Mouse (Mus musculus) limb, embryonic 11.5 days (tissue): ENCODE measurements around the gene Gm16381. TPM values are rescaled to one million over a fixed set of nuclear protein-coding genes. Genes with fewer than 3 reads are reported as not detected.
A peak's percentile ranks its signal among the peaks of the same experiment; 100 is the strongest.
"Not testable (repeated sequence)": the region's sequence is repeated elsewhere in the genome, so short reads cannot be mapped to it uniquely, and the experiment has no call there.

Source experiments
- ATAC-seq: fragments of 200-750 bp; cut with Nextera tagmentation; 2 replicates; pipeline ENCODE4 v1.8.0; 2017; ENCODE audit warnings: low read depth; ENCODE audit not compliant: insufficient number of reproducible peaks, low FRiP score, low TSS enrichment
- DNase-seq: peaks from one replicate; pipeline ENCODE4 v3.0.0-alpha.2; 2015; ENCODE audit warnings: low spot score
- H3K27ac ChIP-seq: fragments of 300-500 bp; sonication (generic); replicated peaks from 2 replicates; pipeline ENCODE4 v1.5.1; 2014; ENCODE audit warnings: low read depth, mild to moderate bottlenecking, low read length
- H3K27me3 ChIP-seq: fragments of 300-500 bp; sonication (generic); 2 replicates; pipeline ENCODE4 v1.6.1; 2014; ENCODE audit warnings: mild to moderate bottlenecking, low read length, mixed read lengths; ENCODE audit not compliant: control insufficient read depth, insufficient read depth
- H3K36me3 ChIP-seq: fragments of 300-500 bp; sonication (generic); 2 replicates; pipeline ENCODE4 v1.6.1; 2014; ENCODE audit warnings: mild to moderate bottlenecking, low read length, moderate library complexity, mixed read lengths; ENCODE audit not compliant: control insufficient read depth, insufficient read depth
- H3K4me1 ChIP-seq: fragments of 300-500 bp; sonication (generic); 2 replicates; pipeline ENCODE4 v1.6.1; 2014; ENCODE audit warnings: low read length, mixed read lengths; ENCODE audit not compliant: control insufficient read depth, insufficient read depth
- H3K4me2 ChIP-seq: fragments of 300-500 bp; sonication (generic); 2 replicates; pipeline ENCODE4 v1.6.1; 2014; ENCODE audit warnings: low read depth, mild to moderate bottlenecking, moderate library complexity; ENCODE audit not compliant: severe bottlenecking
- H3K4me3 ChIP-seq: fragments of 300-500 bp; sonication (generic); 2 replicates; pipeline ENCODE4 v1.5.1; 2014; ENCODE audit warnings: low read depth, low read length
- H3K9ac ChIP-seq: fragments of 300-500 bp; sonication (generic); 2 replicates; pipeline ENCODE4 v1.6.1; 2014; ENCODE audit warnings: mild to moderate bottlenecking, low read length
- H3K9me3 ChIP-seq: fragments of 300-500 bp; sonication (generic); 2 replicates; pipeline ENCODE4 v1.6.1; 2016; ENCODE audit warnings: low read length; ENCODE audit not compliant: control insufficient read depth
- WGBS: fragments of 180-500 bp; shearing (Covaris S2); extraction: QIAGEN DNeasy Blood & Tissue Kit; methylation state at CpG from one replicate; pipeline ENCODE4 v1.1.7; 2014; 5-methylcytosine and 5-hydroxymethylcytosine counted together
- polyA plus RNA-seq: library from polyadenylated mRNA; unstranded; fragments of >200 nt; fragmentation: Nextera tagmentation; extraction: Ambion mirVana; gene quantifications from 2 replicates; pipeline ENCODE4 v1.2.1, GENCODE M21; 2014

Gm16381 gene
- not detected in 2 replicates for polyA plus RNA-seq

DNA sequence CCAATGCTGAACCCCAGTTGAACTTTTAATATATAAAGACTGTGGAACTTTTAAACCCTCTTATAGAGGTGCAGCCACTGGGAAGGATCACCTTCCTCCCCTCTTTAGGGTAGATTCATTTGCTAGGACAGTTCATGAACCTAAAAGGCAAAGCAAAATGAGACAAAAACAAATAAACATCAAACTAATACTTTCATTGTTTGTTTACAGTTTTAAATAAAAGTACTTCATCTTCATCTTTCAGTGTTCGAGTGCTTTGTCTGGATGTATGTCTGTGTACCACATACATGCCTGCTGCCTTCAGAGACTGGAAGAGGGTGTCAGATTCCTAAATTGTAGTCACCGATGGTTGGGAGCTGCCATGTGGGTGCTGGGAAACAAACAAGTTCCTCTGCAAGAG, at the start of gene Gm16381:
Gm16381 (minus strand) TSS at position 101 of the 400 bp plus-strand sequence.
- not testable (repeated sequence) for DNase-seq, H3K27ac ChIP-seq, H3K36me3 ChIP-seq, H3K4me3 ChIP-seq, H3K4me1 ChIP-seq, ATAC-seq, H3K27me3 ChIP-seq, H3K9me3 ChIP-seq, H3K4me2 ChIP-seq, H3K9ac ChIP-seq
- WGBS = 83% methylated on average over 1 of the region's 2 CpGs

- not testable (repeated sequence) for ATAC-seq, H3K9me3 ChIP-seq, DNase-seq, H3K27ac ChIP-seq, H3K4me3 ChIP-seq, H3K4me2 ChIP-seq, H3K27me3 ChIP-seq, H3K4me1 ChIP-seq, H3K36me3 ChIP-seq, H3K9ac ChIP-seq
- 80% methylated on average over 1 of the region's 4 CpGs for WGBS
These were observed 8.7 kb upstream of the Gm16381 start for GRCm38 (mm10) chr12:87652916-87653703.

- not testable (repeated sequence) for H3K27ac ChIP-seq, H3K27me3 ChIP-seq, H3K4me1 ChIP-seq, H3K36me3 ChIP-seq, H3K4me2 ChIP-seq, H3K9me3 ChIP-seq, H3K9ac ChIP-seq, ATAC-seq, H3K4me3 ChIP-seq, DNase-seq
- WGBS = 91% methylated on average over 3 of the region's 7 CpGs
These were observed 25.9 kb downstream of the Gm16381 start, which contains the start of gene Gm4027 for GRCm38 (mm10) chr12:87618569-87618968. TSS of gene Gm4027 (plus strand) at chr12:87618869.

- 84% methylated on average over 1 of the region's 2 CpGs for WGBS
- DNase-seq, ATAC-seq, H3K27me3 ChIP-seq, H3K4me1 ChIP-seq, H3K27ac ChIP-seq, H3K4me2 ChIP-seq, H3K9ac ChIP-seq, H3K9me3 ChIP-seq, H3K4me3 ChIP-seq, H3K36me3 ChIP-seq: not testable (repeated sequence)
These were observed 42.0 kb downstream of the Gm16381 start, which contains the start of gene Oog1 for GRCm38 (mm10) chr12:87602388-87602787. TSS of gene Oog1 (plus strand) at chr12:87602688.

GRCm38 (mm10) chr12:87601388-87601787, 43.0 kb downstream of the Gm16381 start:
- not testable (repeated sequence) for H3K9ac ChIP-seq, H3K27me3 ChIP-seq, ATAC-seq, H3K4me3 ChIP-seq, H3K9me3 ChIP-seq, H3K27ac ChIP-seq, H3K36me3 ChIP-seq, H3K4me1 ChIP-seq, H3K4me2 ChIP-seq
- 5% methylated on average over 2 of the region's 2 CpGs for WGBS
- DNase-seq = peak; percentile 20

Other genes with a start within 250 kb of the Gm16381 start
- 318 and 345 TPM in 2 replicates for gene Slirp, start 200.7 kb downstream of the Gm16381 start, polyA plus RNA-seq
- gene Alkbh1, start 200.6 kb downstream of the Gm16381 start, polyA plus RNA-seq = 64.3 and 70.1 TPM in 2 replicates
- 169 and 183 TPM in 2 replicates for gene Snw1, start 172.3 kb downstream of the Gm16381 start, polyA plus RNA-seq
- not detected in 2 replicates for gene Gm5788, start 149.9 kb downstream of the Gm16381 start, polyA plus RNA-seq
- gene Gm8300, start 130.3 kb downstream of the Gm16381 start, polyA plus RNA-seq = not detected in 2 replicates
- gene Oog1, start 41.9 kb downstream of the Gm16381 start, polyA plus RNA-seq = not detected in 2 replicates
- not detected in 2 replicates for gene Gm4027, start 25.8 kb downstream of the Gm16381 start, polyA plus RNA-seq
- not detected in 2 replicates for gene Gm21319, start 131.1 kb upstream of the Gm16381 start, polyA plus RNA-seq
- not detected in 2 replicates for gene Gm21936, start 150.9 kb upstream of the Gm16381 start, polyA plus RNA-seq
- gene BB287469, start 172.0 kb upstream of the Gm16381 start, polyA plus RNA-seq = not detected in 2 replicates
- gene Gm2001, start 197.7 kb upstream of the Gm16381 start, polyA plus RNA-seq = not detected in 2 replicates
- gene Gm2016, start 229.5 kb upstream of the Gm16381 start, polyA plus RNA-seq = not detected in 2 replicates